Mouse (Mus musculus): ENCODE measurements around the gene Atad1. TPM values are rescaled to one million over a fixed set of nuclear protein-coding genes. Genes with fewer than 3 reads are reported as not detected.
"Not testable (repeated sequence)": the region's sequence is repeated elsewhere in the genome, so short reads cannot be mapped to it uniquely, and the experiment has no call there.

Atad1 gene
- polyA plus RNA-seq (2015; fragmentation: Nextera tagmentation; extraction: Ambion mirVana), result 41.2 and 43.8 TPM in 2 replicates

DNA sequence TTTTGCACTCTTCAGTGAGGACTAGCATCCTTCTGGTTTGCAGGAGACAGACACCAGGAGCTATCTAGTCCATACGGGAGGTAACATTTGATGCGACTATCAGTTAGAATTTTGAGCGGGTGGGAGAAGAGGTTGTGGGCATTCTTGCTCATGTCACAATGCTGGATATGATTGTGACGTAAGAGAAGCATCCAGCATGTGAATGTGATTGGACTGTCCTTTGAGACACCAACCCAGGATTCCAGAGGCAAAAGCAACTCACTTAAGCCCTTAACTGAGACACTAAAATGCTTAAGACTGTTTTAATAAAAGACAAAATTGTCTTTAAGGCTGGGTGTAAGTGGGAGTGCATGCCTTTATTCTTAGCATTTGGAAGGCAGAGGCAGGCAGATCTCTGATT lies at the start of gene Atad1:
TSS of gene Atad1 (minus strand) at position 101 of the 400 bp plus-strand sequence.
- no peak for DNase-seq (ENCODE audit: low spot score)
- Histone ChIP-seq H3K4me1 (ENCODE audit: insufficient read depth, low read depth, low read length) (no peaks in the 10 kb centered on the region), H3K27me3 (replicated peaks; ENCODE audit: insufficient read depth, low read length) (no peaks in the 10 kb centered on the region), H3K36me3 (ENCODE audit: insufficient read depth, low read length) (no peaks in the 10 kb centered on the region), H3K4me2 (replicated peaks; ENCODE audit: low read depth, low read length) (no peak within 1 kb of the TSS), H3K9ac (replicated peaks; ENCODE audit: low read depth) (no peak within 1 kb of the TSS), H3K27ac (ENCODE audit: low read length) (no peak within 1 kb of the TSS), H3K4me3 (ENCODE audit: low read depth, low read length) (no peak within 1 kb of the TSS), H3K9me3 (ENCODE audit: low read length) (no peaks in the 10 kb centered on the region)
- TF ChIP-seq CTCF (IDR thresholded peaks at IDR 0.05), result no peak
- no peak for TF ChIP-seq EP300 (IDR thresholded peaks at IDR 0.05)
- no peak for ATAC-seq
- 94% methylated on average over 4 of the region's 4 CpGs for WGBS

- peaks cover 11% of the 10 kb centered on the region; the same call in 1 of the 2 replicates for H3K4me1 ChIP-seq (ENCODE audit: insufficient read depth, low read depth, low read length)
- not testable (repeated sequence) for H3K4me3 ChIP-seq (ENCODE audit: low read depth, low read length); H3K36me3 ChIP-seq (ENCODE audit: insufficient read depth, low read length); H3K27ac ChIP-seq (ENCODE audit: low read length); ATAC-seq; H3K9me3 ChIP-seq (ENCODE audit: low read length); DNase-seq (ENCODE audit: low spot score); H3K4me2 ChIP-seq (replicated peaks; ENCODE audit: low read depth, low read length); H3K27me3 ChIP-seq (replicated peaks; ENCODE audit: insufficient read depth, low read length); H3K9ac ChIP-seq (replicated peaks; ENCODE audit: low read depth)
- 77% methylated on average over 3 of the region's 3 CpGs for WGBS
Measured at GRCm38 (mm10) chr19:32788016-32788415, 48.4 kb upstream of the Atad1 start.

DNA sequence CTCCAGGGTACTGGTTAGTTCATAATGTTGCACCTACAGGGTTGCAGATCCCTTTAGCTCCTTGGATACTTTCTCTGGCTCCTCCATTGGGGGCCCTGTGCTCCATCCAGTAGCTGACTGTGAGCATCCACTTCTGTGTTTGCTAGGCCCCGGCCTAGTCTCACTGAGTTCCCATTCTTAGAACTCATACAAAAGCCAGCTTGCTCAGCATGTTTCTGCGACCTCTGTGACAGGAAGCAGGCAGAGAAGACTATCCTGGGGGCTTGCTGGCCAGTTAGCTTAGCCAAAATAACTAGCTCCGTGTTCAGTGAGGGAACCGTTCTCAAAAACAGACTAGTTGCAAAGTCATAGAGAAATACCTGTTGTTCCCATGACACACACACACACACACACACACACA lies 47.8 kb upstream of the Atad1 start:
- H3K27me3 ChIP-seq (replicated peaks; ENCODE audit: insufficient read depth, low read length); H3K9me3 ChIP-seq (ENCODE audit: low read length); H3K9ac ChIP-seq (replicated peaks; ENCODE audit: low read depth); DNase-seq (ENCODE audit: low spot score); H3K4me2 ChIP-seq (replicated peaks; ENCODE audit: low read depth, low read length); ATAC-seq; H3K27ac ChIP-seq (ENCODE audit: low read length); H3K4me3 ChIP-seq (ENCODE audit: low read depth, low read length); H3K36me3 ChIP-seq (ENCODE audit: insufficient read depth, low read length): not testable (repeated sequence)
- H3K4me1 ChIP-seq (ENCODE audit: insufficient read depth, low read depth, low read length), result peaks cover 11% of the 10 kb centered on the region; the same call in 1 of the 2 replicates
- WGBS, result 41% methylated on average over 4 of the region's 4 CpGs

DNA sequence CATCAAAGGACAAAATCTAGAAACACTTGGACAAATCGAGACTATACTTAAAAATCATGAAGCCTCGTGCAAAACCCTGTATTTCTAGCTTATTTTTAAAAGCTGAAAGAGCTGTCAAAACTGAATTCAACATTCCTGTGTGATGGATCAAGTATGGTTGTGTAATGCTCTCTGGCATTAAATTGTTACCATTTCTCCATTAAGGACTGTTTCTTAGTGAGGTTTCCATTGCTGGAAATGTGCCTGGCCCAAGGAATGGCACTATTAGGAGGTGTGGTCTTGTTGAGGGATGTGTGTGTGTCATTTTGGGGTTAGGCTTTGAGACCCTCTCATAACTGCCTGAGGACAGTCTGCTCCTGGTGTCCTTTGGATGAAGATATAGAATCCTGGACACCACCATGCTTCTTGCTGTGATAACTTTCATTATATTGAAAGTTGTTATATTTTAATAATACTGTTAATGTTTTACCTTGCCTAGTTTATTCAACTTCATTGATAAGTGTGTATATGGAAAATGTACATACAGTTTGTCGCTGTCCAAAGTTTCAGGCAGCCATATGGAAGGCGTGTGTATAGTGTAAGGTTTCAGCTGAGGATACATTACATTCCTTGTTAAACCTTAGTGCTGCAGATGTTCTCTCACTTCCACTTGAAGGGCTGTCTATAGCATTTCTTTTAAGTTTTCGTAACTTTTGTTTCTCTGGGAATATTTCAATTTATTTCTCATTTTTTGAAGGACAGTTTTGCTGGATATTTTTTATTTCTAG lies 41.9 kb upstream of the Atad1 start:
- Histone ChIP-seq H3K4me3 (ENCODE audit: low read depth, low read length) (no peak overlapping the region), H3K9ac (replicated peaks; ENCODE audit: low read depth) (no peak overlapping the region), H3K4me1 (ENCODE audit: insufficient read depth, low read depth, low read length) (no peaks in the 10 kb centered on the region), H3K36me3 (ENCODE audit: insufficient read depth, low read length) (no peaks in the 10 kb centered on the region), H3K27ac (ENCODE audit: low read length) (no peak overlapping the region), H3K9me3 (ENCODE audit: low read length) (no peaks in the 10 kb centered on the region), H3K27me3 (replicated peaks; ENCODE audit: insufficient read depth, low read length) (no peaks in the 10 kb centered on the region), H3K4me2 (replicated peaks; ENCODE audit: low read depth, low read length) (no peak overlapping the region)
- DNase-seq (ENCODE audit: low spot score) (peak; percentile 39), ATAC-seq (no peak)
- 73% methylated on average over 5 of the region's 5 CpGs for WGBS
- TF ChIP-seq EP300 (IDR thresholded peaks at IDR 0.05) (no peak), CTCF (IDR thresholded peaks at IDR 0.05) (no peak)

GRCm38 (mm10) chr19:32779131-32779530 lies 39.5 kb upstream of the Atad1 start:
- WGBS, result 61% methylated on average over 3 of the region's 3 CpGs

GRCm38 (mm10) chr19:32778411-32778810 lies 38.8 kb upstream of the Atad1 start:
- H3K9me3 ChIP-seq (ENCODE audit: low read length), result no peaks in the 10 kb centered on the region
- no peak for ATAC-seq
- H3K4me3 ChIP-seq (ENCODE audit: low read depth, low read length), result no peak overlapping the region
- H3K36me3 ChIP-seq (ENCODE audit: insufficient read depth, low read length), result no peaks in the 10 kb centered on the region
- H3K4me1 ChIP-seq (ENCODE audit: insufficient read depth, low read depth, low read length), result no peaks in the 10 kb centered on the region
- WGBS, result 25% methylated on average over 2 of the region's 2 CpGs
- no peak overlapping the region for H3K9ac ChIP-seq (replicated peaks; ENCODE audit: low read depth)
- TF ChIP-seq CTCF (IDR thresholded peaks at IDR 0.05) (no peak), EP300 (IDR thresholded peaks at IDR 0.05) (no peak)
- H3K4me2 ChIP-seq (replicated peaks; ENCODE audit: low read depth, low read length), result no peak overlapping the region
- no peak overlapping the region for H3K27ac ChIP-seq (ENCODE audit: low read length)
- H3K27me3 ChIP-seq (replicated peaks; ENCODE audit: insufficient read depth, low read length), result no peaks in the 10 kb centered on the region
- DNase-seq (ENCODE audit: low spot score), result no peak

More at GRCm38 (mm10) chr19:32779131-32779530, 39.5 kb upstream of the Atad1 start:
- Histone ChIP-seq H3K27ac (ENCODE audit: low read length) (no peak overlapping the region), H3K9ac (replicated peaks; ENCODE audit: low read depth) (no peak overlapping the region), H3K36me3 (ENCODE audit: insufficient read depth, low read length) (no peaks in the 10 kb centered on the region), H3K4me1 (ENCODE audit: insufficient read depth, low read depth, low read length) (no peaks in the 10 kb centered on the region), H3K4me3 (ENCODE audit: low read depth, low read length) (no peak overlapping the region), H3K4me2 (replicated peaks; ENCODE audit: low read depth, low read length) (no peak overlapping the region), H3K27me3 (replicated peaks; ENCODE audit: insufficient read depth, low read length) (no peaks in the 10 kb centered on the region), H3K9me3 (ENCODE audit: low read length) (no peaks in the 10 kb centered on the region)
- TF ChIP-seq CTCF (IDR thresholded peaks at IDR 0.05), result no peak
- no peak for TF ChIP-seq EP300 (IDR thresholded peaks at IDR 0.05)
- ATAC-seq (no peak), DNase-seq (ENCODE audit: low spot score) (no peak)

Measured in lung, postnatal 0 days (tissue).